Mouse (Mus musculus): Measurements from ENCODE around the gene Slc35d1. TPM values are rescaled to one million over a fixed set of nuclear protein-coding genes. Genes with fewer than 3 reads are reported as not detected.

The Slc35d1 gene
- polyA plus RNA-seq, 1 experiment from 2014 or later = 7.3 TPM

- Histone ChIP-seq H3K4me3 (ENCODE audit: low read length) (no peak overlapping the region), H3K36me3 (ENCODE audit: insufficient read depth, low read length) (no peaks in the 10 kb centered on the region), H3K27me3 (ENCODE audit: insufficient read depth, low read length) (no peaks in the 10 kb centered on the region), H3K27ac (ENCODE audit: low read length) (no peak overlapping the region), H3K9me3 (ENCODE audit: low read length) (no peaks in the 10 kb centered on the region), H3K4me2 (replicated peaks; ENCODE audit: low read depth, low read length) (no peak overlapping the region), H3K4me1 (ENCODE audit: insufficient read depth, low read length) (no peaks in the 10 kb centered on the region), H3K9ac (replicated peaks; ENCODE audit: low read length) (no peak overlapping the region)
- 42% methylated on average over 9 of the region's 9 CpGs for WGBS
- no peak for ATAC-seq (ENCODE audit: low FRiP score, low TSS enrichment)
Observed at GRCm38 (mm10) chr4:103222854-103223253, 7.9 kb upstream of the Slc35d1 start.

DNA sequence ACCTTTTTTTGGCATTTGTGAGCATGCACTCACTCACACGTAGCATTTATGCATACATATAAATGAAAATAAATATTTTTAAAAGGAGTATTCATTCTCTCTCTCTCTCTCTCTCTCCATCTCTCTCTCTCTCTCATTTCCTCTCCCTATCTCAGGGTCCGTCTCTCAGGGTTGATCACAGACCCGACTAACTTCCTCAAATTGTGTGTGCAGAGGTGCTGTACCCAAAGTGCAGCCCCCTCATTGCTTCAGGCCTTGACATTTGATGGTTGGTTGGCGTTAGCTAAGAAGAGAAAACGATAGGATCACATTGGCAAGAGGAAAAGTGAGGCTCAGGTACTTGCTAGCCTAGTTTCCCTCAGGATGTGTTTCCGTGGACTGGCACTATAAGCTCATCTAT is 6.8 kb upstream of the Slc35d1 start:
- no peak for ATAC-seq (ENCODE audit: low FRiP score, low TSS enrichment)
- WGBS = 73% methylated on average over 6 of the region's 6 CpGs
- no peaks in the 10 kb centered on the region for H3K36me3 ChIP-seq (ENCODE audit: insufficient read depth, low read length)

GRCm38 (mm10) chr4:103219011-103219410 is 4.0 kb upstream of the Slc35d1 start:
- Histone ChIP-seq H3K9me3 (ENCODE audit: low read length) (no peaks in the 10 kb centered on the region), H3K27me3 (ENCODE audit: insufficient read depth, low read length) (no peaks in the 10 kb centered on the region), H3K27ac (ENCODE audit: low read length) (no peak overlapping the region)

More for the DNA sequence above, 6.8 kb upstream of the Slc35d1 start:
- no peak overlapping the region for H3K4me2 ChIP-seq (replicated peaks; ENCODE audit: low read depth, low read length)
- H3K4me3 ChIP-seq (ENCODE audit: low read length) = no peak overlapping the region
- H3K9me3 ChIP-seq (ENCODE audit: low read length) = no peaks in the 10 kb centered on the region
- H3K27me3 ChIP-seq (ENCODE audit: insufficient read depth, low read length) = no peaks in the 10 kb centered on the region
- H3K4me1 ChIP-seq (ENCODE audit: insufficient read depth, low read length) = no peaks in the 10 kb centered on the region
- no peak overlapping the region for H3K27ac ChIP-seq (ENCODE audit: low read length)
- H3K9ac ChIP-seq (replicated peaks; ENCODE audit: low read length) = no peak overlapping the region

GRCm38 (mm10) chr4:103216046-103216445 is 1.1 kb upstream of the Slc35d1 start:
- no peak overlapping the region for H3K4me3 ChIP-seq (ENCODE audit: low read length)
- H3K4me1 ChIP-seq (ENCODE audit: insufficient read depth, low read length) = peaks cover 13% of the 10 kb centered on the region
- no peak overlapping the region for H3K27ac ChIP-seq (ENCODE audit: low read length)
- H3K9me3 ChIP-seq (ENCODE audit: low read length) = no peaks in the 10 kb centered on the region
- H3K27me3 ChIP-seq (ENCODE audit: insufficient read depth, low read length) = no peaks in the 10 kb centered on the region
- H3K4me2 ChIP-seq (replicated peaks; ENCODE audit: low read depth, low read length) = no peak overlapping the region
- no peak overlapping the region for H3K9ac ChIP-seq (replicated peaks; ENCODE audit: low read length)
- WGBS = 70% methylated on average over 6 of the region's 6 CpGs
- no peak for ATAC-seq (ENCODE audit: low FRiP score, low TSS enrichment)
- H3K36me3 ChIP-seq (ENCODE audit: insufficient read depth, low read length) = no peaks in the 10 kb centered on the region; the same call in 1 of the 2 replicates

More at GRCm38 (mm10) chr4:103219011-103219410, 4.0 kb upstream of the Slc35d1 start:
- Histone ChIP-seq H3K4me3 (ENCODE audit: low read length) (no peak overlapping the region), H3K4me2 (replicated peaks; ENCODE audit: low read depth, low read length) (no peak overlapping the region), H3K36me3 (ENCODE audit: insufficient read depth, low read length) (no peaks in the 10 kb centered on the region), H3K4me1 (ENCODE audit: insufficient read depth, low read length) (peaks cover 4% of the 10 kb centered on the region), H3K9ac (replicated peaks; ENCODE audit: low read length) (no peak overlapping the region)
- ATAC-seq (ENCODE audit: low FRiP score, low TSS enrichment) = no peak
- WGBS = 68% methylated on average over 5 of the region's 5 CpGs

- under 1% methylated on average over 38 of the region's 48 CpGs for WGBS
Observed at GRCm38 (mm10) chr4:103214498-103214924, 453 bp downstream of the Slc35d1 start.

GRCm38 (mm10) chr4:103213859-103214497 is 986 bp downstream of the Slc35d1 start:
- no peak for ATAC-seq (ENCODE audit: low FRiP score, low TSS enrichment)

More at GRCm38 (mm10) chr4:103214498-103214924, 453 bp downstream of the Slc35d1 start:
- H3K36me3 ChIP-seq (ENCODE audit: insufficient read depth, low read length) = peaks cover 5% of the 10 kb centered on the region; the same call in 1 of the 2 replicates
- peak overlapping the region; percentile 75 for H3K4me3 ChIP-seq (ENCODE audit: low read length)
- H3K9ac ChIP-seq (replicated peaks; ENCODE audit: low read length) = peak overlapping the region; percentile 99
- H3K4me1 ChIP-seq (ENCODE audit: insufficient read depth, low read length) = peaks cover 13% of the 10 kb centered on the region
- ATAC-seq (ENCODE audit: low FRiP score, low TSS enrichment) = peak; percentile 83
- peak overlapping the region; percentile 99 for H3K27ac ChIP-seq (ENCODE audit: low read length)
- peak overlapping the region; percentile 79 for H3K4me2 ChIP-seq (replicated peaks; ENCODE audit: low read depth, low read length)
- no peaks in the 10 kb centered on the region for H3K27me3 ChIP-seq (ENCODE audit: insufficient read depth, low read length)
- H3K9me3 ChIP-seq (ENCODE audit: low read length) = no peaks in the 10 kb centered on the region

GRCm38 (mm10) chr4:103208553-103208952 is 6.4 kb downstream of the Slc35d1 start:
- peaks cover 9% of the 10 kb centered on the region for H3K4me1 ChIP-seq (ENCODE audit: insufficient read depth, low read length)
- H3K27ac ChIP-seq (ENCODE audit: low read length) = no peak overlapping the region
- no peak for ATAC-seq (ENCODE audit: low FRiP score, low TSS enrichment)
- H3K27me3 ChIP-seq (ENCODE audit: insufficient read depth, low read length) = no peaks in the 10 kb centered on the region
- no peaks in the 10 kb centered on the region for H3K9me3 ChIP-seq (ENCODE audit: low read length)
- H3K36me3 ChIP-seq (ENCODE audit: insufficient read depth, low read length) = peaks cover 25% of the 10 kb centered on the region
- H3K4me3 ChIP-seq (ENCODE audit: low read length) = no peak overlapping the region
- H3K9ac ChIP-seq (replicated peaks; ENCODE audit: low read length) = no peak overlapping the region
- 95% methylated on average over 1 of the region's 1 CpGs for WGBS
- no peak overlapping the region for H3K4me2 ChIP-seq (replicated peaks; ENCODE audit: low read depth, low read length)

More at GRCm38 (mm10) chr4:103213859-103214497, 986 bp downstream of the Slc35d1 start:
- H3K27me3 ChIP-seq (ENCODE audit: insufficient read depth, low read length) = no peaks in the 10 kb centered on the region
- 1% methylated on average over 30 of the region's 30 CpGs for WGBS
- H3K9me3 ChIP-seq (ENCODE audit: low read length) = no peaks in the 10 kb centered on the region
- H3K4me1 ChIP-seq (ENCODE audit: insufficient read depth, low read length) = peaks cover 13% of the 10 kb centered on the region
- H3K36me3 ChIP-seq (ENCODE audit: insufficient read depth, low read length) = peaks cover 10% of the 10 kb centered on the region; the same call in 1 of the 2 replicates
- peak overlapping the region; percentile 79 for H3K4me2 ChIP-seq (replicated peaks; ENCODE audit: low read depth, low read length)
- H3K4me3 ChIP-seq (ENCODE audit: low read length) = peak overlapping the region; percentile 75
- H3K9ac ChIP-seq (replicated peaks; ENCODE audit: low read length) = peak overlapping the region; percentile 99
- peak overlapping the region; percentile 99 for H3K27ac ChIP-seq (ENCODE audit: low read length)

DNA sequence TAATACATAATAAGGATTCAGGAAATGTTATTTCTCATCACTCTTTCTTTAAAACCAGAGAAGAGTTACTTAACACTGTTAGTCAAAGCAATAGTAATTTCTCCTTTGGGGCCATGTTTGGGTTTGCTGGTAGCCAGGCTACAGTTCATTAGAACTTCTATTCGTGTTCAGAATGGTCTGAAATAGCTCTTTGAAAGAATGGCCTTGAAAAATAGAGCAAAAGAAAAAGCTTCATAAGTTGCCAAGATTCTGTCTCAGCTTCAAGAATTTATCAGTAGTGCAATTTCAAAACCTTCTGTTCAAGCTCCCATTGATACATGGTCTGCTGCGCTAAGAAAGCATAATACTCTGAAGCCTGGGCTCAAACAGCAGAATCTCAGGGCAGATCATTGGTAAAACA is 11.3 kb downstream of the Slc35d1 start:
- no peak overlapping the region for H3K9ac ChIP-seq (replicated peaks; ENCODE audit: low read length)
- H3K9me3 ChIP-seq (ENCODE audit: low read length) = no peaks in the 10 kb centered on the region
- no peak for ATAC-seq (ENCODE audit: low FRiP score, low TSS enrichment)
- no peaks in the 10 kb centered on the region for H3K4me1 ChIP-seq (ENCODE audit: insufficient read depth, low read length)
- no peaks in the 10 kb centered on the region for H3K27me3 ChIP-seq (ENCODE audit: insufficient read depth, low read length)
- no peak overlapping the region for H3K27ac ChIP-seq (ENCODE audit: low read length)
- WGBS = 78% methylated on average over 2 of the region's 2 CpGs
- no peak overlapping the region for H3K4me3 ChIP-seq (ENCODE audit: low read length)
- no peak overlapping the region for H3K4me2 ChIP-seq (replicated peaks; ENCODE audit: low read depth, low read length)
- peaks cover 27% of the 10 kb centered on the region for H3K36me3 ChIP-seq (ENCODE audit: insufficient read depth, low read length)

DNA sequence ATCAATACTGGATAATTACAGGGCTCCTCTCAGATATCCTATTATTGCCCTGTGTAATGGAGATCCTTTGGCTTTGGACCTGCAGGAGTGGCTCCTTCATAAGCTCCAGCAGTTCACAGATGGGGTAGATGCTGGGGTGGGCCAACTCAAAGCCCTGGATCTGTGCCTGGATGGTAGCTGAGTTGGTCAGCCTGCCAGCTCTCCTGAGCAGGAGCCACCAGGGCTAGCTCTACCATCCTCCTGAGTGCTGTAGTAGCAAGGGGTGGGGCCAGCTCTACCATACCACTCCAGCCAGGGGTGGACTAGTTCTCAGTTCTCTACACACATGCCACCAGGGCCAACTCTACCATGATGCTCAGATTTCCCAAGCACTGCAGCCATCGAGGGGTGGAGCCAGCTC is 14.9 kb downstream of the Slc35d1 start:
- no peak overlapping the region for H3K9ac ChIP-seq (replicated peaks; ENCODE audit: low read length)
- no peak overlapping the region for H3K27ac ChIP-seq (ENCODE audit: low read length)
- H3K9me3 ChIP-seq (ENCODE audit: low read length) = no peaks in the 10 kb centered on the region
- H3K36me3 ChIP-seq (ENCODE audit: insufficient read depth, low read length) = peaks cover 35% of the 10 kb centered on the region; the same call in 1 of the 2 replicates
- ATAC-seq (ENCODE audit: low FRiP score, low TSS enrichment) = no peak
- no peak overlapping the region for H3K4me3 ChIP-seq (ENCODE audit: low read length)
- H3K27me3 ChIP-seq (ENCODE audit: insufficient read depth, low read length) = no peaks in the 10 kb centered on the region
- no peaks in the 10 kb centered on the region for H3K4me1 ChIP-seq (ENCODE audit: insufficient read depth, low read length)
- WGBS = 89% methylated on average over 1 of the region's 1 CpGs
- H3K4me2 ChIP-seq (replicated peaks; ENCODE audit: low read depth, low read length) = no peak overlapping the region

GRCm38 (mm10) chr4:103199086-103199485 is 15.9 kb downstream of the Slc35d1 start:
- no peak overlapping the region for H3K4me2 ChIP-seq (replicated peaks; ENCODE audit: low read depth, low read length)
- ATAC-seq (ENCODE audit: low FRiP score, low TSS enrichment) = no peak
- H3K9me3 ChIP-seq (ENCODE audit: low read length) = no peaks in the 10 kb centered on the region
- H3K27me3 ChIP-seq (ENCODE audit: insufficient read depth, low read length) = no peaks in the 10 kb centered on the region
- H3K9ac ChIP-seq (replicated peaks; ENCODE audit: low read length) = no peak overlapping the region
- H3K4me3 ChIP-seq (ENCODE audit: low read length) = no peak overlapping the region
- H3K27ac ChIP-seq (ENCODE audit: low read length) = no peak overlapping the region
- H3K4me1 ChIP-seq (ENCODE audit: insufficient read depth, low read length) = no peaks in the 10 kb centered on the region
- 66% methylated on average over 4 of the region's 4 CpGs for WGBS
- H3K36me3 ChIP-seq (ENCODE audit: insufficient read depth, low read length) = peaks cover 37% of the 10 kb centered on the region; the same call in 1 of the 2 replicates

Data from kidney, embryonic 16.5 days (tissue).